Mouse (Mus musculus): ENCODE measurements around the gene AW822073. TPM values are rescaled to one million over a fixed set of nuclear protein-coding genes. Genes with fewer than 3 reads are reported as not detected.
"Not testable (repeated sequence)": the region's sequence is repeated elsewhere in the genome, so short reads cannot be mapped to it uniquely, and the experiment has no call there.

The AW822073 gene
- not detected in 2 replicates for polyA plus RNA-seq (2014; fragmentation: Nextera tagmentation; extraction: Ambion mirVana)

DNA sequence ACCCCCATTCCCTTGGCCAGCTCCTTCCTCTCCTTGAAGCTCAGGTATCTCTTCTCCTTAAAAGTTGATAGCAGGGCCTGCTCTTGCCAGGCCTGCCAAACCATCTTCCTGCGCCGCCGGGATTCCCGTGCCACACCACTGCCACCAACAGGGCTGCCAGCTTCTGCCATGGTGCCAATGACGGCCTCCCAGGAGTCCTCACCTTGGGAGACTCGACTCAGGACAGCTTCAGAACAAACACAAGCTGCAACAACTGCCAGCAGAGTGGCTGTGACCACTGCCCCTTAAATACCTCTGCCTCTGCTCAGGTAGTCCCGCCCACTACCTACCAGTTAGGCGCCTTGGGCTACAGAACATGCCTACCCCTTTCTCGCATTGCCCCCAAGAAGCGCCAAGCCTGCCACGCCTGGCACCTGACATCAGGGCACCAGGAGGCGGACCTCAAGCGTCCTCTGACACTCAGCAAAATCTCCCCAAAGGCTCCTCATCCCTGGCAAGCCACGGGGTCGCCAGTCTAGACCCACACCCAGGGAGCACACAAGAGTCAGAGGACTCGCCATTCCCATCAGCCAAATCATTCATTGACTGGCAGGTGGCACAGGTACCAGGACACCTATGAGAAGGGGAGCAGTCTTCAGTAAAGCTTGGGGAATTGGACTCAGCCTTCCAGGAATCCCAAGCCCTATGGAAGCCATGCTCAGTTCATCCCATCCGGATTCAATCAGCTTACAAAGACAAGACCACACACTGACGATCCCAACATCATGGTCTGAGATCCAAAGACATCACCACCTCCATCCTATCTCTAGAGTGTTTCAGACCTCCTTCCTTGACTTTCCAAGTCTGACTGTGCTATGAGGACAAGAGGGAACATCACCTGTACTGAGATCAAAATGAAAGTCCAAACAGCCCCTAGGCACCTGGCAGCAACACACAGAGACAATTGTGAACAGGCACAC is at the start of gene AW822073:
Gene AW822073, minus strand, starts transcription at position 104 of the 959 bp plus-strand sequence.
- H3K27ac ChIP-seq (ENCODE audit: low read depth, low read length); H3K4me1 ChIP-seq (ENCODE audit: control insufficient read depth, insufficient read depth, low read length); H3K4me3 ChIP-seq (ENCODE audit: low read depth, low read length); H3K4me2 ChIP-seq; H3K9me3 ChIP-seq (replicated peaks; ENCODE audit: control insufficient read depth, low read length); H3K27me3 ChIP-seq (ENCODE audit: control insufficient read depth, insufficient read depth, low read length); H3K9ac ChIP-seq (ENCODE audit: low read depth, low read length); ATAC-seq (replicated peaks; ENCODE audit: insufficient number of reproducible peaks, low FRiP score, low TSS enrichment); H3K36me3 ChIP-seq (ENCODE audit: control insufficient read depth, insufficient read depth, low read length): not testable (repeated sequence)
- 77% methylated on average over 16 of the region's 18 CpGs for WGBS (ENCODE audit: insufficient replicate concordance)

DNA sequence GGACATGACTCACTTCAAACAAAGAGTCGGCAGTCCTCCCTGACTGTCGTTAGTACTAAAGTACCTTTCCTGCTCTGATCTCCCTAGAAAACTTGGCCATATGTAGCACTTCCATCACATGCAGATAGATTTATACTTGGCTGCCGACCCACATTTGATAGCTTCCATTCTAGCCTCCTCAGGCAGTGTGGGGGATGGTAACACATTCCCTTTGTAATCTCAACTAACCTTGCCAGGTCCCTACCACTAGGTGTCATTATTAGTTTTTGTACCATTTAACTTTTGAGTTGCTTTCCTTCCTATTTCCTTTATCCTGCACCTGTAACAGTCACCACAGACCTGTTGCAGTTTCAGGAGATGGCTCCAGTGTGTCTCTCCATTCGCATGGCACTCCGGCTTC is 33.7 kb upstream of the AW822073 start:
- no peak for ATAC-seq (replicated peaks; ENCODE audit: insufficient number of reproducible peaks, low FRiP score, low TSS enrichment)
- H3K9ac ChIP-seq (ENCODE audit: low read depth, low read length) = no peak overlapping the region
- no peak overlapping the region for H3K4me3 ChIP-seq (ENCODE audit: low read depth, low read length)
- H3K27ac ChIP-seq (ENCODE audit: low read depth, low read length) = no peak overlapping the region
- no peaks in the 10 kb centered on the region for H3K27me3 ChIP-seq (ENCODE audit: control insufficient read depth, insufficient read depth, low read length)
- 72% methylated on average over 5 of the region's 5 CpGs for WGBS (ENCODE audit: insufficient replicate concordance)
- no peak overlapping the region for H3K4me2 ChIP-seq
- H3K36me3 ChIP-seq (ENCODE audit: control insufficient read depth, insufficient read depth, low read length) = peaks cover 11% of the 10 kb centered on the region
- H3K4me1 ChIP-seq (ENCODE audit: control insufficient read depth, insufficient read depth, low read length) = peaks cover 3% of the 10 kb centered on the region; the same call in 1 of the 2 replicates
- H3K9me3 ChIP-seq (replicated peaks; ENCODE audit: control insufficient read depth, low read length) = no peaks in the 10 kb centered on the region

DNA sequence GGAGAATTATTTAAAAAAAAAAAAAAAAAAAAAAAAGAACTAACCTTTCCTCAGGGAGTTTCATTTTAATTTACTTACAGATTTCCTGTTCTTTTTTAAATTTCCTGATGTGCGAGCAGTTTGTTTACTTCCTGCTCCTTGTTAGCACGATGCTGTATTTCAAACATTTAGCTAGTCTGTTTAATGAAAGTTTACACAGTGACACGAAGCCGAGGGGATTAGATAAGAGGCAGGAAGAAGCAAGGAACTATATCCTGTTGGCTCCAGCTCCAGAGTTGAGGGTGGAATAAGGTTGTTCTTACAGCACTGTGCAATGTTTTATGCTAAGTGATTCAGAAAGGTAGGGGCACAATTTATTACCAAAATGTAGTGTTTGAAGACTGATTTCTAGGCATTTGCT is 31.2 kb upstream of the AW822073 start:
- Histone ChIP-seq H3K27ac (ENCODE audit: low read depth, low read length) (peak overlapping the region; percentile 66), H3K9me3 (replicated peaks; ENCODE audit: control insufficient read depth, low read length) (no peaks in the 10 kb centered on the region), H3K4me2 (peak overlapping the region; percentile 72), H3K27me3 (ENCODE audit: control insufficient read depth, insufficient read depth, low read length) (no peaks in the 10 kb centered on the region), H3K4me3 (ENCODE audit: low read depth, low read length) (peak overlapping the region; percentile 87), H3K9ac (ENCODE audit: low read depth, low read length) (peak overlapping the region; percentile 83), H3K4me1 (ENCODE audit: control insufficient read depth, insufficient read depth, low read length) (peaks cover 3% of the 10 kb centered on the region; the same call in 1 of the 2 replicates), H3K36me3 (ENCODE audit: control insufficient read depth, insufficient read depth, low read length) (peaks cover 3% of the 10 kb centered on the region)
- WGBS (ENCODE audit: insufficient replicate concordance) = 5% methylated on average over 4 of the region's 4 CpGs
- ATAC-seq (replicated peaks; ENCODE audit: insufficient number of reproducible peaks, low FRiP score, low TSS enrichment) = no peak

- Histone ChIP-seq H3K27me3 (ENCODE audit: control insufficient read depth, insufficient read depth, low read length) (no peaks in the 10 kb centered on the region), H3K36me3 (ENCODE audit: control insufficient read depth, insufficient read depth, low read length) (peaks cover 3% of the 10 kb centered on the region), H3K9ac (ENCODE audit: low read depth, low read length) (peak within 1 kb of the TSS; percentile 83), H3K9me3 (replicated peaks; ENCODE audit: control insufficient read depth, low read length) (no peaks in the 10 kb centered on the region), H3K4me2 (peak within 1 kb of the TSS; percentile 72), H3K4me1 (ENCODE audit: control insufficient read depth, insufficient read depth, low read length) (peaks cover 3% of the 10 kb centered on the region; the same call in 1 of the 2 replicates), H3K27ac (ENCODE audit: low read depth, low read length) (peak within 1 kb of the TSS; percentile 66), H3K4me3 (ENCODE audit: low read depth, low read length) (peak within 1 kb of the TSS; percentile 87)
- peak; percentile 96 for ATAC-seq (replicated peaks; ENCODE audit: insufficient number of reproducible peaks, low FRiP score, low TSS enrichment)
- under 1% methylated on average over 51 of the region's 58 CpGs for WGBS (ENCODE audit: insufficient replicate concordance)
These were observed 30.6 kb upstream of the AW822073 start, which contains the start of gene Gcc2 for GRCm38 (mm10) chr10:58255213-58255892. TSS of gene Gcc2 (plus strand) at chr10:58255497.

GRCm38 (mm10) chr10:58254635-58255175 is 30.0 kb upstream of the AW822073 start:
- H3K4me3 ChIP-seq (ENCODE audit: low read depth, low read length) = peak overlapping the region; percentile 87
- no peaks in the 10 kb centered on the region; the same call in 1 of the 2 replicates for H3K36me3 ChIP-seq (ENCODE audit: control insufficient read depth, insufficient read depth, low read length)
- peak overlapping the region; percentile 72 for H3K4me2 ChIP-seq
- no peak overlapping the region for H3K27ac ChIP-seq (ENCODE audit: low read depth, low read length)
- peaks cover 3% of the 10 kb centered on the region; the same call in 1 of the 2 replicates for H3K4me1 ChIP-seq (ENCODE audit: control insufficient read depth, insufficient read depth, low read length)
- WGBS (ENCODE audit: insufficient replicate concordance) = 46% methylated on average over 6 of the region's 6 CpGs
- H3K9me3 ChIP-seq (replicated peaks; ENCODE audit: control insufficient read depth, low read length) = no peaks in the 10 kb centered on the region
- peak overlapping the region; percentile 83 for H3K9ac ChIP-seq (ENCODE audit: low read depth, low read length)
- no peaks in the 10 kb centered on the region for H3K27me3 ChIP-seq (ENCODE audit: control insufficient read depth, insufficient read depth, low read length)
- ATAC-seq (replicated peaks; ENCODE audit: insufficient number of reproducible peaks, low FRiP score, low TSS enrichment) = no peak

- no peak for ATAC-seq (replicated peaks; ENCODE audit: insufficient number of reproducible peaks, low FRiP score, low TSS enrichment)
- no peak overlapping the region for H3K27ac ChIP-seq (ENCODE audit: low read depth, low read length)
- no peak overlapping the region for H3K4me3 ChIP-seq (ENCODE audit: low read depth, low read length)
- H3K4me1 ChIP-seq (ENCODE audit: control insufficient read depth, insufficient read depth, low read length) = no peaks in the 10 kb centered on the region
- H3K9ac ChIP-seq (ENCODE audit: low read depth, low read length) = no peak overlapping the region
- H3K27me3 ChIP-seq (ENCODE audit: control insufficient read depth, insufficient read depth, low read length) = no peaks in the 10 kb centered on the region
- H3K9me3 ChIP-seq (replicated peaks; ENCODE audit: control insufficient read depth, low read length) = no peaks in the 10 kb centered on the region
- WGBS (ENCODE audit: insufficient replicate concordance) = 19% methylated on average over 1 of the region's 1 CpGs
- no peaks in the 10 kb centered on the region for H3K36me3 ChIP-seq (ENCODE audit: control insufficient read depth, insufficient read depth, low read length)
- no peak overlapping the region for H3K4me2 ChIP-seq
These were observed 24.8 kb upstream of the AW822073 start for GRCm38 (mm10) chr10:58249535-58249934.

DNA sequence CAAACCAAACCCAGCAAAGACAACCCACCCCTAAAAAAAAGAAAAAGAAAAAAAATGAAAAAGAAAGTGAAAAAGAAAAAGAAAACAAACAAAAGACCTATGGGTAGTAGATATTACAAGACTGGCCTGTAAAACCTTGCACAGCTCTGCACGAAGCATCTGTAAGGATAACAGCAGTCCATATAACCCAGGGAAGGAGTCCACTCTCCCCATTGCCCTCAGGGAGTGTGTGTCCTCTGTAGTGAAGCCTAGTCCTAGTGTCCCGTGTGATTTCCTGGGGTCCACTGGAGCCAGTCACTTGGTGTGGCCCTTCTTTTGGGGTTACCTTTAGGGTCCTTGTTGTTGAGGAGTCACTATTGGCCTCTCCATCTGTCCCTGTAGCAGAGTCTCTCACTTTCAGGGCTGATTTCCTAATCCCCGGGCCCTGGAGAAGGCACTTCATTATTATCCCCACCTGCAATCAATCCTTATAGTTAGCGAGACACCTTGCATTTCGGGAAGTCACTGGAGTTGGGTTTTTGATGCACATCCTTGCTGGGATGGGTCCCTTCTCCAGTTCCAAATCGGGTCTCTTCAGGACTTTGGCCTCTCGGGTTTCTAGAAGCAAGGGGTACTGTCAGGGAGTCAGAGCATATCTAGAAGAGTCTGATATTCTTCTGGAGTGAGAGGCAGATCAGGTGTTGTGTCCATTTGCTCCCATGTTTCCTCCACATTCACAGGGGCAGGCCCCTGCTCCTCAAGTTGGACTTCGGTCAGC is 14.4 kb upstream of the AW822073 start:
- peak; percentile 77 for ATAC-seq (replicated peaks; ENCODE audit: insufficient number of reproducible peaks, low FRiP score, low TSS enrichment)
- 71% methylated on average over 8 of the region's 8 CpGs for WGBS (ENCODE audit: insufficient replicate concordance)
- not testable (repeated sequence) for H3K36me3 ChIP-seq (ENCODE audit: control insufficient read depth, insufficient read depth, low read length); H3K27me3 ChIP-seq (ENCODE audit: control insufficient read depth, insufficient read depth, low read length); H3K4me1 ChIP-seq (ENCODE audit: control insufficient read depth, insufficient read depth, low read length); H3K9ac ChIP-seq (ENCODE audit: low read depth, low read length); H3K4me3 ChIP-seq (ENCODE audit: low read depth, low read length); H3K4me2 ChIP-seq; H3K27ac ChIP-seq (ENCODE audit: low read depth, low read length)
- H3K9me3 ChIP-seq (replicated peaks; ENCODE audit: control insufficient read depth, low read length) = peaks cover 11% of the 10 kb centered on the region; the same call in 1 of the 2 replicates

- Histone ChIP-seq H3K27me3 (ENCODE audit: control insufficient read depth, insufficient read depth, low read length) (no peaks in the 10 kb centered on the region), H3K4me1 (ENCODE audit: control insufficient read depth, insufficient read depth, low read length) (no peaks in the 10 kb centered on the region), H3K9me3 (replicated peaks; ENCODE audit: control insufficient read depth, low read length) (peaks cover 22% of the 10 kb centered on the region), H3K27ac (ENCODE audit: low read depth, low read length) (no peak within 1 kb of the TSS), H3K4me3 (ENCODE audit: low read depth, low read length) (no peak within 1 kb of the TSS), H3K9ac (ENCODE audit: low read depth, low read length) (no peak within 1 kb of the TSS), H3K4me2 (no peak within 1 kb of the TSS), H3K36me3 (ENCODE audit: control insufficient read depth, insufficient read depth, low read length) (no peaks in the 10 kb centered on the region)
- no peak for ATAC-seq (replicated peaks; ENCODE audit: insufficient number of reproducible peaks, low FRiP score, low TSS enrichment)
- 77% methylated on average over 10 of the region's 10 CpGs for WGBS (ENCODE audit: insufficient replicate concordance)
These were observed 11.9 kb upstream of the AW822073 start, which contains the start of gene Gm4981 for GRCm38 (mm10) chr10:58236613-58237012. TSS of gene Gm4981 (minus strand) at chr10:58236701.

Measured in heart, embryonic 11.5 days (tissue).